In the genomic region with DNA sequence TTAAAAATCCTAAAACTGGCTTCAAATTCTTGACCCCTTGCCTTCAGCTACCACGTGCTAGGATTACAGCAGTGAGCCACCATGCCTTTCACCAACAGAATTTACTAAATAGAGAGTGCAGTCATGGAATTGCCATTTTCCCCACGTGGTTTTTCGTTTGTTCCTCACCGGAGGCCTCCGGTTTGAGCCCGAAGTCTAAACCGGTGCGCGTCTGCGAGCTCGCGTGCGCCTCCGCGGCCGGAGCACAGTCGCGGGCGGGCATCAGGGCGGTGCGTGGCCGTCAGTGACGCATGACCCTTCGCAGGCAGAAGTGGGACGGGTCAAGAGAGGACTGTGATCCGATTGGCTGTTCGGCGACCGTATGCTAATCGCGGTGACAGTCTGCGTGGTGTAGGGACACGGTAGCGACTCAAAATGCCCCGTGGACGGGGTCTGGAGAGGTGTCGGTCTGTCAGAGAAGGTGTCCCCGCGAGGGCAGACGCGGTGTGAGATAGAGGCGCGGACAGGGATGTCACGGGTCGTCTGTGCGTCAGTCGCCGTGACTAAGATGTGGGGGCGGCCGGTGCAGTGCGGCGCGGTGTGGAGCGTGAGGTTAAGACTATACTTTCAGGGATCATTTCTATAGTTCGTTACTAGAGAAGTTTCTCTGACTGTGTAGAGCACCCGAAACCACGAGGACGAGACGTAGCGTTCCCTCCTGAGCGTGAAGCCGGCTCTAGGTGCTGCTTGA, we compare ENCODE assay signal across 7 mouse cellular contexts. TPM values are rescaled to one million over a fixed set of nuclear protein-coding genes. Genes with fewer than 3 reads are reported as not detected.
DNase-seq lines count a peak whose midpoint lies in the region; ATAC-seq lines count a peak whose summit lies in the region.
"Not testable (repeated sequence)": the region's sequence is repeated elsewhere in the genome, so short reads cannot be mapped to it uniquely, and the experiment has no call there.

No protein-coding gene starts in this region.

- not testable (repeated sequence) for H3K9me3 ChIP-seq in embryonic facial prominence, embryonic 12.5 days; limb, embryonic 10.5 days (replicated peaks); midbrain, embryonic 12.5 days

- not testable (repeated sequence) for H3K4me1 ChIP-seq in embryonic facial prominence, embryonic 12.5 days; limb, embryonic 10.5 days; midbrain, embryonic 12.5 days

- DNase-seq in adrenal gland, adult 8-10 months: peak; percentile 86
- DNase-seq in heart, adult 11 months: peak; percentile 99
- DNase-seq in kidney, adult 11 months: peak; percentile 89
- peak; percentile 81 for DNase-seq in limb, embryonic 10.5 days (ENCODE audit: low spot score)
- peak; percentile 84 for DNase-seq in skeletal muscle tissue, adult 2 months (ENCODE audit: low read depth, low spot score)

- H3K27me3 ChIP-seq in embryonic facial prominence, embryonic 12.5 days; limb, embryonic 10.5 days (ENCODE audit: low read depth, poor library complexity, severe bottlenecking): not testable (repeated sequence)
- H3K27me3 ChIP-seq in midbrain, embryonic 12.5 days: peaks cover 19% of the 10 kb centered on the region; the same call in 1 of the 2 replicates

- peak overlapping the region; percentile 27 for H3K4me3 ChIP-seq in embryonic facial prominence, embryonic 12.5 days
- peak overlapping the region; percentile 43 for H3K4me3 ChIP-seq in limb, embryonic 10.5 days
- peak overlapping the region; percentile 28 for H3K4me3 ChIP-seq in midbrain, embryonic 12.5 days

- ATAC-seq in embryonic facial prominence, embryonic 12.5 days (ENCODE audit: insufficient number of reproducible peaks, insufficient read depth, low FRiP score, low TSS enrichment): peak; percentile 94
- peak; percentile 99 for ATAC-seq in midbrain, embryonic 12.5 days (ENCODE audit: low FRiP score, low read depth)

- H3K4me2 ChIP-seq in embryonic facial prominence, embryonic 12.5 days (replicated peaks): peak overlapping the region; percentile 46
- peak overlapping the region; percentile 54 for H3K4me2 ChIP-seq in midbrain, embryonic 12.5 days (replicated peaks)

- WGBS in embryonic facial prominence, embryonic 12.5 days: under 1% methylated on average over 33 of the region's 62 CpGs
- WGBS in limb, embryonic 10.5 days: under 1% methylated on average over 34 of the region's 62 CpGs
- WGBS in midbrain, embryonic 12.5 days: under 1% methylated on average over 34 of the region's 62 CpGs

- peak overlapping the region; percentile 24; the same call in 1 of the 2 replicates for H3K9ac ChIP-seq in embryonic facial prominence, embryonic 12.5 days
- H3K9ac ChIP-seq in midbrain, embryonic 12.5 days (replicated peaks): not testable (repeated sequence)

- not testable (repeated sequence) for H3K36me3 ChIP-seq in embryonic facial prominence, embryonic 12.5 days; limb, embryonic 10.5 days; midbrain, embryonic 12.5 days

- peak overlapping the region; percentile 67; the same call in 1 of the 2 replicates for H3K27ac ChIP-seq in embryonic facial prominence, embryonic 12.5 days
- peak overlapping the region; percentile 84 for H3K27ac ChIP-seq in limb, embryonic 10.5 days
- H3K27ac ChIP-seq in midbrain, embryonic 12.5 days (replicated peaks): 0 out of 2 replicates have a peak overlapping the region, but pooled peaks have one; percentile 7

RNA-seq across cellular contexts. Expression of a gene that starts 37.9 kb away (rescaled TPM):
- total RNA-seq in adrenal gland, adult 8-10 months (2022): 1 to 10 TPM in 2 of 4 experiments, under 1 TPM in 2; 0.06 to 2.2 (median 1.1) TPM
- polyA plus RNA-seq in embryonic facial prominence, embryonic 12.5 days (2016; fragmentation: Nextera tagmentation; extraction: Ambion mirVana): 0.64 and 0.99 TPM in 2 replicates
- 0.16 and 0.33 TPM in 2 replicates for polyA plus RNA-seq in limb, embryonic 10.5 days (2016; fragmentation: Nextera tagmentation; extraction: Ambion mirVana)
- polyA plus RNA-seq in midbrain, embryonic 12.5 days (2016; fragmentation: Nextera tagmentation; extraction: Ambion mirVana): 0.60 TPM in 1 of 2 replicates, not detected in the other

RNA-seq across cellular contexts. Expression of a gene that starts 38.1 kb away (rescaled TPM):
- total RNA-seq in adrenal gland, adult 8-10 months (2022): 1 to 10 TPM; 1.4 to 2.3 (median 1.8) TPM
- 10.6 TPM in 2 replicates for polyA plus RNA-seq in embryonic facial prominence, embryonic 12.5 days (2016; fragmentation: Nextera tagmentation; extraction: Ambion mirVana)
- polyA plus RNA-seq in limb, embryonic 10.5 days (2016; fragmentation: Nextera tagmentation; extraction: Ambion mirVana): 11.5 and 15.4 TPM in 2 replicates
- polyA plus RNA-seq in midbrain, embryonic 12.5 days (2016; fragmentation: Nextera tagmentation; extraction: Ambion mirVana): 9.8 and 12.0 TPM in 2 replicates

Comparison
In these comparisons a context has a peak if more than half of its experiments do, and no peak if none do; other contexts are left out.
1. Peak in every context shown above with its lines: DNase-seq, ATAC-seq, H3K4me3 ChIP-seq and H3K27ac ChIP-seq.
2. H3K27ac ChIP-seq: peak in every context shown above with its lines; median percentile 84 in limb, embryonic 10.5 days; 67 in embryonic facial prominence, embryonic 12.5 days; 7 in midbrain, embryonic 12.5 days.